ENCODE assay signal across 1 mouse cellular context in genomic region chr2:26400296-26400695, GRCm38 (mm10).
TF ChIP-seq lines count a peak whose summit lies in the region.

No protein-coding gene starts in this region.

TF ChIP-seq in myocyte, 11 proteins besides CTCF, POLR2A, EP300 and RAD21:
- TF ChIP-seq USF1 (IDR thresholded peaks at IDR 0.05; ENCODE audit: low read depth) (no peak), SRF (IDR thresholded peaks at IDR 0.05; ENCODE audit: control insufficient read depth, insufficient read length, low read depth) (no peak), TCF3 (IDR thresholded peaks at IDR 0.05; ENCODE audit: insufficient read length, low read depth) (no peak), POLR2AphosphoS2 (IDR thresholded peaks at IDR 0.05; ENCODE audit: insufficient read length, low read depth) (peak; percentile 67), MAX (IDR thresholded peaks at IDR 0.05; ENCODE audit: low read depth) (no peak)
